Mouse (Mus musculus): Measurements from ENCODE around the gene Aanat. TPM values are rescaled to one million over a fixed set of nuclear protein-coding genes. Genes with fewer than 3 reads are reported as not detected.

The Aanat gene
- total and polyA plus RNA-seq, 3 experiments = not detected

DNA sequence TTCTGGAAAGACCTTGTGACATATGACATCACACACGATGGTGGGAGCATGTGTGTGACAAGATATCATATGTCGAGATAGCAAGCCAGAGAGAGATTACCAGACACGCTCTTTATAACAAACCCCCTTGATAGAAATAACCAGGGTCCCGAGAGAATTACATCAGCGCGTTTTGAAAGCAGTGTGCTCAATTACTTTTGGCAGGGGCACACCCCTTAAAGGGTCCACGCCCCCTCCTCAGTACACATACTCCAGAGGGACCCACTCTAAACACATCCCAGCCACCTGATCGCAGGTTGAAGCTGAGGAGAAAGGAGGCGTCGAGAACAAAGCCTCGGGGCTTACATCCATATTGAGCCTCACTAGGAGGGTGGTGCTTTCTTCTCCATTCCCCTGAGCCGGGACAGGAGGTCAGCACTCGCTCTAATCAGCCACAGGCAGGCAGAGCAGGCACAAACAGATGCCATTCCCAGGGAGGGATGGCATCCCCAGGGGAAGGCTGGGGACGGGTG is 2.8 kb downstream of the Aanat start:
- H3K27ac ChIP-seq (ENCODE audit: insufficient read depth, low read depth) = no peak overlapping the region
- H3K9me3 ChIP-seq (replicated peaks; ENCODE audit: low read length) = no peaks in the 10 kb centered on the region
- in situ Hi-C loops (cut with MboI; ENCODE audit: low pct_ligation_motif_present, low pct_unique_long_range_greater_than_20kb, low sequenced_read_pairs) = no loop called here
- H3K27me3 ChIP-seq (replicated peaks) = peaks cover 13% of the 10 kb centered on the region
- no peaks in the 10 kb centered on the region for H3K79me2 ChIP-seq (replicated peaks; ENCODE audit: control insufficient read depth, extremely low read depth, insufficient read depth, poor library complexity, severe bottlenecking)
- DNase-seq (ENCODE audit: extremely low read depth) = peak; percentile 35
- peak overlapping the region in 1 of 3 experiments; percentile 8 for H3K4me3 ChIP-seq (replicated peaks in 1 of 3; ENCODE audit: low read depth in 2 of 3, low read length in 2 of 3, poor library complexity in 1 of 3)
- no peak overlapping the region for H3K9ac ChIP-seq (ENCODE audit: insufficient read depth, low read depth)
- H3K36me3 ChIP-seq (replicated peaks in 1 of 2; ENCODE audit: control insufficient read depth in 1 of 2, insufficient read depth in 1 of 2, low read length in 1 of 2) = peaks cover 0 to 2% of the 10 kb centered on the region in 2 experiments
- H3K4me1 ChIP-seq (ENCODE audit: control insufficient read depth in 1 of 2, insufficient read depth in 2 of 2) = peaks cover 11 to 47% of the 10 kb centered on the region in 2 experiments
- dilution Hi-C loops (cut with MboI; ENCODE audit: extremely low pct_ligation_motif_present, extremely low pct_unique_long_range_greater_than_20kb, low sequenced_read_pairs) = no loop called here
- H3K4me2 ChIP-seq (ENCODE audit: insufficient read depth, low read depth, poor library complexity, severe bottlenecking) = peak overlapping the region; percentile 33
- TF ChIP-seq USF1 (IDR thresholded peaks at IDR 0.05; ENCODE audit: low read depth, low read length) = no peak
- TF ChIP-seq BHLHE40 (IDR thresholded peaks at IDR 0.05; ENCODE audit: low read depth, low read length) = no peak
- no peak for TF ChIP-seq ETS1 (conservative IDR thresholded peaks at IDR 0.05; ENCODE audit: low read depth, low read length)
- TF ChIP-seq ELF1 (IDR thresholded peaks at IDR 0.05; ENCODE audit: low read depth, low read length) = no peak
- no peak for TF ChIP-seq RAD21 (IDR thresholded peaks at IDR 0.05; ENCODE audit: low read depth, low read length)
- TF ChIP-seq KAT2A (IDR thresholded peaks at IDR 0.05; ENCODE audit: insufficient replicate concordance, low read length) = no peak
- TF ChIP-seq JUN (IDR thresholded peaks at IDR 0.05; ENCODE audit: insufficient read depth, low read depth, low read length) = no peak
- no peak for TF ChIP-seq MAFK (IDR thresholded peaks at IDR 0.05; ENCODE audit: insufficient replicate concordance, low read length)
- no peak for TF ChIP-seq CHD1 (IDR thresholded peaks at IDR 0.05; ENCODE audit: low read depth, low read length)
- TF ChIP-seq SIN3A (IDR thresholded peaks at IDR 0.05; ENCODE audit: low read length) = no peak
- no peak for TF ChIP-seq UBTF (IDR thresholded peaks at IDR 0.05; ENCODE audit: low read depth, low read length)
- no peak for TF ChIP-seq MEF2A (IDR thresholded peaks at IDR 0.05; ENCODE audit: borderline replicate concordance, low read depth, low read length)
- TF ChIP-seq JUND (conservative IDR thresholded peaks at IDR 0.05; ENCODE audit: low read depth, low read length) = no peak

DNA sequence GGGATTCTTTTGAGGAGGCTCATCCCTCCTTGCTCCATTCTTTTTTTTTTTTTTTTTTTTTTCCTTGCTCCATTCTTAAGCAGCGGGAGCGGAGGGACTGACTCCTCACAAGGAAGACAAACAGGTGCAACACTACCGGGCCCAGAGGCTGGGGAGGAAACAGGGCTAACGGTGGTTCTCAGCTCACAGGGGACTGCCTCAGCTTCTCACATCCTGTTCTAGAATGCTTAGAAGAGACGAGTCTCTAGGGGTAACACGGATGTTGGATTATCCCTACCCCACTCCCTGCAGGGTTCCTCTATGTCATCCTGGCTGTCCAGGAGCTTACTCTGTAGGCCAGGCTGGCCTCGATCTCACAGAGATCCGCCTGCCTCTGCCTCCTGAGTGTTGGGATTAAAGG is 3.3 kb downstream of the Aanat start:
- no peaks in the 10 kb centered on the region for H3K9me3 ChIP-seq (replicated peaks; ENCODE audit: low read length)
- H3K4me1 ChIP-seq (ENCODE audit: control insufficient read depth in 1 of 2, insufficient read depth in 2 of 2) = peaks cover 11 to 47% of the 10 kb centered on the region in 2 experiments
- H3K4me3 ChIP-seq (replicated peaks in 1 of 3; ENCODE audit: low read depth in 2 of 3, low read length in 2 of 3, poor library complexity in 1 of 3) = no peak overlapping the region
- TF ChIP-seq ZNF384 (IDR thresholded peaks at IDR 0.05; ENCODE audit: low read depth, low read length) = 0 out of 2 replicates have a peak, but pooled peaks have one; percentile 13
- no peak for TF ChIP-seq CTCF (conservative IDR thresholded peaks at IDR 0.05 in 1 of 2, IDR thresholded peaks at IDR 0.05 in 1 of 2; ENCODE audit: low read depth in 2 of 2, low read length in 2 of 2)
- peak; percentile 53; the same call in 1 of the 2 replicates for TF ChIP-seq TBP (conservative IDR thresholded peaks at IDR 0.05; ENCODE audit: low read depth, low read length)
- 0 out of 2 replicates have a peak, but pooled peaks have one; percentile 18 for TF ChIP-seq IRF4 (IDR thresholded peaks at IDR 0.05; ENCODE audit: low read depth, low read length)
- no peak for TF ChIP-seq CHD1 (IDR thresholded peaks at IDR 0.05; ENCODE audit: low read depth, low read length)
- TF ChIP-seq JUN (IDR thresholded peaks at IDR 0.05; ENCODE audit: insufficient read depth, low read depth, low read length) = no peak
- peak; percentile 46 for DNase-seq (ENCODE audit: extremely low read depth)
- dilution Hi-C loops (cut with MboI; ENCODE audit: extremely low pct_ligation_motif_present, extremely low pct_unique_long_range_greater_than_20kb, low sequenced_read_pairs) (no loop called here), in situ Hi-C loops (cut with MboI; ENCODE audit: low pct_ligation_motif_present, low pct_unique_long_range_greater_than_20kb, low sequenced_read_pairs) (no loop called here)
- no peak overlapping the region for H3K27ac ChIP-seq (ENCODE audit: insufficient read depth, low read depth)
- H3K9ac ChIP-seq (ENCODE audit: insufficient read depth, low read depth) = no peak overlapping the region
- H3K79me2 ChIP-seq (replicated peaks; ENCODE audit: control insufficient read depth, extremely low read depth, insufficient read depth, poor library complexity, severe bottlenecking) = no peaks in the 10 kb centered on the region
- H3K4me2 ChIP-seq (ENCODE audit: insufficient read depth, low read depth, poor library complexity, severe bottlenecking) = peak overlapping the region; percentile 33
- H3K27me3 ChIP-seq (replicated peaks) = peaks cover 12% of the 10 kb centered on the region
- H3K36me3 ChIP-seq (replicated peaks in 1 of 2; ENCODE audit: control insufficient read depth in 1 of 2, insufficient read depth in 1 of 2, low read length in 1 of 2) = peaks cover 0 to 4% of the 10 kb centered on the region in 2 experiments
